Mouse (Mus musculus): Measurements from ENCODE around the gene Lin28b. TPM values are rescaled to one million over a fixed set of nuclear protein-coding genes. Genes with fewer than 3 reads are reported as not detected.
A peak's percentile ranks its signal among the peaks of the same experiment; 100 is the strongest.

Gene Lin28b
- 1 to 10 TPM; 1.6 to 2.6 (median 2.3) TPM for total RNA-seq (2022)

- DNase-seq (ENCODE audit: low spot score in 2 of 2), result peak; percentile 13 to 22
Measured at GRCm38 (mm10) chr10:45485761-45486602, at the start of gene Lin28b. TSS of gene Lin28b (minus strand) at chr10:45486395.

DNA sequence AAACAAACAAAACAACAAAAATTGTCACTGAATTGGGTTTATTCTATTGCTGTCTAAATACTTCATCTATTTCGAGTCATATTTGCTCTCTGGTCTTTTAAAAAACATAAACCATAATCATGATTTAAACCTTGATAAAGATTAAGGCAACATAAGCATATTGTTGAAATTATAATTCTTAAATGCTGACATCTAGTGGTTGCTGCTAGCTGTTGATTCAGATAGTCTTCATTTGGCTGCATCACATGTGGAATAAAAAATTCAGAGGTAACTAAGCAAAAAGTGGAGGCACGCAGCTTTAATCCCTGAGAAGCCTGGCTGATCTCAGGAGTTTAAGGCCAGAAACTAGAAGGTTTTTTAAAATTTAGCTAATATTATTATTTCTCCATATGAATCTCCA, 25.6 kb upstream of the Lin28b start:
- no peak for DNase-seq (ENCODE audit: low spot score in 2 of 2)

DNA sequence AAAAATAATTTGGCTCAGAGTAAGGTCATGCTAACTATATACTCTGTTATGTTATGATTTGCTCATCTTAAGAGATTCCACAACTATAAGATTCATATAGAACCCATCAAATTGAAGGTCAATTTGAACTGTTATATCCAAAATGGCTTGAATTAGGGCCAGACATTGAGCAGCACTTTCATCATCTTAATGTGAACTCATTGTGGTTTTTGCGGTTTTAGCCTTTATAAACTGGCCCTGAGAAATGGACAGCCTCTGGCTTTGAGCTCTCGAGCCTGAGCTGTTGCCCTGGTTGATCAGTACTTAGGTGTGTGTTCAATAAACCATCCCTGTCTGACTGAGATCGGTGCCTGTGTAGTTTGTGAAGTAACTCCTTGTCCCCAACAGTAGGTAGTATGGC, 24.5 kb upstream of the Lin28b start:
- DNase-seq (ENCODE audit: low spot score in 2 of 2), result no peak

DNA sequence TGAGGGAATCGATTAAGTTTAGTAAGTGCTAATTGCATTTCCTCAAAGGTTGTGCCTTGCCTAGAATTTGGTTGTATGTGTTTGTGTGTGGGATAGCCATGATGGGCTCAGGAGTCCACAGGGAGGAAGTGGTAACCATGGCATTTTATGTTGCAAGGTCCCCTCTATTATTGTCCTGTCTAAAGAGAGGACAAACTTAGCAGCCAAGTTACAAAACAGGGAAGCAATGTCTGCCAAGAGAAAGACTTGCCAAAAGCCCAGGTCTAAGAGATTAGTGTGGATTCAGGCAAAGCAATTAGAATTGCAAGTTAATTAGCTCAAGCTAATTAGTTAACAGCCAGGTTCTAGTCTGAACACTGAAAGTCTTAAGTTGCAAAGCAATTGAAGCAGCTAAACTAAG, 14.1 kb upstream of the Lin28b start:
- DNase-seq (ENCODE audit: low spot score in 2 of 2), result no peak

- no peak for DNase-seq (ENCODE audit: low spot score in 2 of 2)
Measured at GRCm38 (mm10) chr10:45486603-45486946, 380 bp upstream of the Lin28b start.

DNA sequence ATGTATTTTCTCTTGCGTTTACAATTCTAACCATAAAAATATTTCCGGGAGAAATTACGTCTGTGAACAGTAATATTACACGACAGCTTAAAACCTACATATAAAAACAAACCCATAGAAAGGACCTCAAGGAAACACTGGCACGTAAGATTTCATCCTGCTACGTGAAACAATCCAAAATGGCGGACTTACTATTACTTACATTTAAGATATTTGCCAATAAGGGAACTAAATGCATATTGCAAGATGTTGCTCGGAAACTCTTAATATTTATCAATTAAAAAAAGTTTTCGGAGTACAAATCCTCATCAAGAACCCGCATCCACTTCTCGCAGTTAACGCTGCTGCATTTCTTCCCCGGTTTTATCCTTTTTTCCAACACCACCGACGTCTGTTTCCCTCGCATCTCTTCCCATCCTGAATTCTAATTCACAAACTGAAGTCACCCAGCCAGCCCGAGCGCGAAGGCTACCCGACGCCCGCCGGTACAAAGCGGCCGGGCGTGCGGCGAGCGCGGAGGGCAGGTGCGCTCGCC, 902 bp downstream of the Lin28b start:
- DNase-seq (ENCODE audit: low spot score in 2 of 2), result no peak

- DNase-seq (ENCODE audit: low spot score in 2 of 2), result no peak
Measured at GRCm38 (mm10) chr10:45483210-45483609, 3.0 kb downstream of the Lin28b start.

GRCm38 (mm10) chr10:45473663-45474333, 12.4 kb downstream of the Lin28b start:
- DNase-seq (ENCODE audit: low spot score in 2 of 2), result no peak

DNA sequence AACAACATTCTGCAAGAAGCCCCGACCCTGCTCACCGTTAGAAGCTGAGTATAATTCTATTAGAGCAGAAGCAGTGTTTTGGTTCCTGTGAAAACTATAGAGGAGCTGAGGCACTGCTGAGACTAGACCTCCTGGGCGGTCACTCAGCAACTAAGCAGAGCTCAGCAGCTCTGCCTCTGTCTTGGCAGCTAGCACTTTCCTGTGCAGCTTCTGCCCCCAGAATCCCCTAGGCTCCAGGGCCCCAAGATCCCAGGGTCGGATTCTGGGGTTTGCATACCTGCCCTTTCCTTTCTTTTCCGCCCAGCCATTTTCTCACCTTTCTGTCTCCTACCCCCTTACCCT, 13.1 kb downstream of the Lin28b start:
- DNase-seq (ENCODE audit: low spot score in 2 of 2), result no peak

- DNase-seq (ENCODE audit: low spot score in 2 of 2), result no peak
Measured at GRCm38 (mm10) chr10:45472431-45473142, 13.6 kb downstream of the Lin28b start.

GRCm38 (mm10) chr10:45471321-45471720, 14.9 kb downstream of the Lin28b start:
- DNase-seq (ENCODE audit: low spot score in 2 of 2), result no peak

DNA sequence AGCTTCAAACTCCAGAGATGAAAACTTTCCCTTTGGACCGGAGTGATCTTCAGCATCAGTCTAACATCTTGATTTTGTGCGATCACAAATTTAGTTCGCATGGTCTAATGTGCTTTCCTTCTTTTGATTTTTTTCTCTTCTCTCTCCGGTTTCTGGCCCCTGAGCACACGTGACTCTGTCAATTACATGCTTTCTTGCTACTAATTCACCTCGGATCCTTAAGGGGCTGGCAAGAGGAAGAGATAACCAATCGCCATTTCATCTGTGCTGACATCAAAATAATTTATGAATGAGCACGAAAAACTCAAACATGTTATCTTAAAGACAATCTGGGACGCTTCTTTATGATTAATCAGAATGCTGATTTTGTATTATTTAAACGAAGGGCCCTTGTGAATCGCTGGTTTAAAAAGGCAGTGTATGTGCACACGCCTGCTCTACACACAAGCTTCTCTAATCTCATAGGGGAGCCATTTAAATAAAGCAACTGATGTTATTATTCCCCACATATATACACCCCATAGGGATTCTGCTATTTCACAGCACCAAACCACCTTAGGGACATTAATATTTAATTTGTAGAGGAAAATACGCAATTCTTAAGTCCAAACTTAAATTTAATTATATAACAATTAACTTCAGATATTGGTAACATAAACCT, 16.0 kb downstream of the Lin28b start:
- no peak for DNase-seq (ENCODE audit: low spot score in 2 of 2)

DNA sequence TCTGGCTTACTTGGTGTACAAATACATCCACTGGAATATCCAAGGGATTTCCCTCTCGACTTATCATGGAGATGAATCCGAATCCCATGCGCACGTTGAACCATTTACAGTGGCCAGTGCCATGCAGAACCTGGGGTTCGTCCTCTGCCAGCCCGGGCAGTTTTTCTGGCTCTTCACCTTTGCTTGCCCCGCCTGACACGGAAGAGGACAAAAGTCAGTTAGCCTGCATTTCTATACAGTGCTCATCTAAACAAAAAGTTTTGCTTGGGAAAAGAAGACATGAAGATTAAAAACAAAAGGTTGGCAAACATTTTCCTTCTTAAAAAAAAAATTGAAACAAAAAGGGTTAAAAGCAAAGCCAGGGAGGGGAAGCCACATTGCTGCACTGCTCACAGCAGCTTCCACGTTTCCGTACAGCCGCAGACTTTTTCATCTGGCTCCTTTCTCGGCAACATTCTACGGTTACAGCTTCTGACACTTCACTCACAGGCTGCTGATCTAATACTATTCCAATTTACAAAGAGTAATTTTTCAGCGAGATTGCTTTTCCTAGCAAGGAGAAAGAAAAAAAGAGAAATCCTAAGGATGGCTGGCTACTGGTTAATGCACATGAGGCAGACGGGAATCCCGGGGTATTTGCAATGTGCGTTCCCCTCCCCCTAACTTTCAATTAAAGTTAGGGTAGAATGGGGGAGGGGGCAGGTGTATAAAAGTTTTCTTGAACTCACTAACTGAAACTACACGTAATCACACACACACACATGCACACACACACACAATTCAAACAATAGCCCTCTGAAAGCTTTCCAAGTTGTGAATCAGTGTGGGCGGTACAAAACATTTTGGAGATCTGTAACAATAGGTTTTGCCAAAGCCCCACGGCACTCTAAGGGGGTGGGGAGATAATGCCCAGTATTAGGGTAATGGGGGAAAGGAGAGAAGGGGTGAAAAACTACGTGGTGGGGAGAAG, 16.9 kb downstream of the Lin28b start:
- DNase-seq (ENCODE audit: low spot score in 2 of 2), result no peak

DNA sequence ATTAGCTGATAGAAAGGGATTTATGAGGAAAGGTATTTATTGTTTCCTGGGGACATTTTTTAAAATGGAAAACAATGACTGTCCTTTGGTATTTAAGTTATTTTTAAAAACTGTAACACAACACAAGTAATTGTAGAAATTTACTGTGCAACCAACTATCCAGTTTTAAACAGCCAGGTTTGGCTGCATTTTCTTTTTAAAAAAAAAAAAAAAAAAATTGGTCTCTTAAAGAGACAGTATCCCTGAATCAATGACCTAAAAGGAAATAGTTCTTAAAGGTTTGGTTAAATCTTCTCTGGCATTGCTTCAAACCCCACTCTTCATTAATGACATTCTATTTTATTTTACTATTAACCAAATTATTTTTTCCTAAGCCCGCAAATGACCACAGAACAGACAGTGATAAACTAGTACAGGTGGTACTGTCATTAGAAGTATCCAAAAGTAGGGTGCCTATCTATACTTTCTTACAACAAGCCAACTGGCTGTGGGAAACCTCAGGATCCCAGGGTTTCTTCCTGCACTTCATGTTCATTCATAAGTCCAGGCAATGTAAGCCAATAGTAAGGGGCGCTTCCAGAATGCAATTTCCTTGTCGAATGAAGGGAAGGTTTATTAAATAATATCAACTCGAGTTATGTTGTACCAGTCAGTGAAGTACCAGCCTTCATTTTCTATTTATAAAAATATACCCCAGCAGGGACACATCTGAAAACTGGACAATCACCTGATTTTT, 17.8 kb downstream of the Lin28b start:
- no peak for DNase-seq (ENCODE audit: low spot score in 2 of 2)

- DNase-seq (ENCODE audit: low spot score in 2 of 2), result no peak
Measured at GRCm38 (mm10) chr10:45458637-45459036, 27.6 kb downstream of the Lin28b start.

DNA sequence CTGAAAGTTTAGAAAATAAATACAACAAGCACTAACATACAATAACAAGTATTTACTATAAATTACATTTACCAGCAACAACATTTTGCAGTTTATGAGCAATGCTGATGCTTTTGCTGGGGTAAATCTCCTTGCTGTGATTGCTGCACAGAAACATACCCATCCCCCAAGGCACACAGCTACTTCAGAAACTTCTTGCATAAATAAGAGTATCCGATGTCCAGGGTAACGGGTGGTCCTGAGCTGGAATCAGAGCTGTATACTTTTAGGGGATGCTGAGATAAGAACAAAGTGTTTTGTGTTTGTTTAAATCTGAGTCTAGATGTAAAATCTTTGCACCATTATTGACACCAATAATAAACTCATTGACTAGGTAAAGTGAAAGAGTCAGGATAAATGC, 28.1 kb downstream of the Lin28b start:
- DNase-seq (ENCODE audit: low spot score in 2 of 2), result no peak

DNA sequence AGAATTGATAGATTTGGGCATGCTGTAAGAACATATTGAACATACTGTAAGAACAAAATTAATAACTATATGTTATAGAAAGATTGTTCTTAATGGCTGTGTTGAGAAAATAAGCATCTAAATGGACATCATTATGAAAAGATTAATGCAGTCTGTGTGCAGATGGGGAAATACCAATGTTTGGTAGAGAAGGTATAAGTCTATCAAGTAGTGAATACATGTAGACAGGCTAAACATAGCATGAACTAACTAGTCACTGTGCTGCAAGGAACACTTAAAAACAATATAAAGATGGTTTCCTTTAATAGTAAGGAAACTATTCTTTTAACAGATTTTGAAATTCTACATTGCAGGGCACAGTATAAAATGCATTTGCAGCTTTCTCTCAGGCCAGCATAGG, 39.6 kb downstream of the Lin28b start:
- no peak for DNase-seq (ENCODE audit: low spot score in 2 of 2)

DNA sequence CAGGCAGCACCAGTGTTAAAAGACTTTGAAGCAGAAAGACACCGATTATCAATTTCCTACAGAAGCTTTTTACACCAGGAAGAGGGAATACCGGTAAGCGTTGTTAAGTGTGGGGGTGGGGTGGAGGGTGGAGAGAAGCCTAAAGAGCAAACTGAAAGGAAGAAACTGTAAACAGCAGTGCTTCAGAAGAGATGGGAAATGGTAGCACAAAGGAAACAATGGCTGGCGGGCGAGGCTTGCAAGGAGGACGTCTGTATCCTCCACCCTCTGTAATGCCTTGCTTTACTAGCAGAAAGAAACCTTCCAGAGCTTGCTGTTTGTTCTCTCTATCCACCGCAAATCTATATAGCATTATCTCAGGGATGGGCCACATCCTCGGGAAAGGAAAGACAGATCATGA, 40.0 kb downstream of the Lin28b start:
- no peak for DNase-seq (ENCODE audit: low spot score in 2 of 2)

DNA sequence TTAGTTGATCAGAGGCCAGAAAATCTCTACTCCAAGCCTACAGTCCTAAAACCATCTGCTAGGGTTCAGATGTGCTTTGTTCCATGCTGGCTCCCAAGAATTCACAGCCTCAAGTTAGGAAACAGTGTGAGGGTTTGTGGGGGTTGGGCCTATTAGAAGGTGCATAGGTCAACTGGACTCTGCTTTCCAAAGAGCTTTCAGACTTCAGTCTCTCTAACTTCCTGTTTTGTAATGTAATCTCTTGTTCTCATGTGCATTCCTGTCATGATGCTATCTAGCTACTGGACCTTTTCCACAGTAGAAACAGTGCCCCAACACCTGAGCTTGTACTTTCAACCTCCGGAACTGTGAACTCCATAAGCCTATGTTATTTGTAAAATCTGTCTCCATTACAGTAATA, 63.8 kb downstream of the Lin28b start:
- no peak for DNase-seq (ENCODE audit: low spot score in 2 of 2)

- no peak for DNase-seq (ENCODE audit: low spot score in 2 of 2)
Measured at GRCm38 (mm10) chr10:45412144-45412543, 74.1 kb downstream of the Lin28b start.
